21 mouse cellular contexts compared by ENCODE assay signal in genomic region chr17:37078990-37079389, GRCm38 (mm10). TPM values are rescaled to one million over a fixed set of nuclear protein-coding genes. Genes with fewer than 3 reads are reported as not detected.
DNase-seq lines count a peak whose midpoint lies in the region; ATAC-seq lines count a peak whose summit lies in the region.
"Had no signal": no experiment of that assay in that cellular context is flagged by ENCODE, and none has a peak within 500 bp of the region (broad histone marks: within the 10 kb centered on the region; RNA-seq: fewer than 3 reads in every experiment).

No protein-coding gene starts in this region.

- peaks cover 30% of the 10 kb centered on the region for H3K36me3 ChIP-seq in hindbrain, embryonic 10.5 days
- H3K36me3 ChIP-seq in hindbrain, embryonic 16.5 days (ENCODE audit: control insufficient read depth, insufficient read depth, low read length) = peaks cover 4% of the 10 kb centered on the region; the same call in 1 of the 2 replicates
- H3K36me3 ChIP-seq in hindbrain, embryonic 11.5 days (ENCODE audit: control insufficient read depth, insufficient read depth, low read length) = no peaks in the 10 kb centered on the region
- peaks cover 28% of the 10 kb centered on the region for H3K36me3 ChIP-seq in midbrain, embryonic 14.5 days (ENCODE audit: control insufficient read depth, insufficient read depth, low read length)
- H3K36me3 ChIP-seq: intestine, embryonic 15.5 days; stomach, embryonic 15.5 days had no signal

- 6% methylated on average over 2 of the region's 2 CpGs for WGBS in hindbrain, embryonic 10.5 days
- WGBS in hindbrain, embryonic 16.5 days = 6% methylated on average over 2 of the region's 2 CpGs
- 8% methylated on average over 2 of the region's 2 CpGs for WGBS in hindbrain, embryonic 11.5 days
- WGBS in midbrain, embryonic 14.5 days = 3% methylated on average over 2 of the region's 2 CpGs

- no peaks in the 10 kb centered on the region for H3K27me3 ChIP-seq in hindbrain, embryonic 10.5 days (ENCODE audit: insufficient read depth, poor library complexity, severe bottlenecking)
- no peaks in the 10 kb centered on the region for H3K27me3 ChIP-seq in hindbrain, embryonic 16.5 days (replicated peaks; ENCODE audit: control insufficient read depth, insufficient read depth, low read length)
- no peaks in the 10 kb centered on the region for H3K27me3 ChIP-seq in hindbrain, embryonic 11.5 days (ENCODE audit: control insufficient read depth, insufficient read depth, low read length)
- H3K27me3 ChIP-seq in midbrain, embryonic 14.5 days (ENCODE audit: control insufficient read depth, insufficient read depth, low read length) = no peaks in the 10 kb centered on the region
- H3K27me3 ChIP-seq: embryonic facial prominence, embryonic 12.5 days; heart, embryonic 12.5 days; intestine, embryonic 15.5 days; stomach, embryonic 15.5 days had no signal

- peak; percentile 41 for DNase-seq in hindbrain, embryonic 10.5 days (ENCODE audit: low spot score)
- DNase-seq in ZHBTc4 (ENCODE audit: low read depth, low spot score) = peak; percentile 96
- DNase-seq in hindbrain, embryonic 11.5 days (ENCODE audit: low spot score) = peak; percentile 44
- DNase-seq in midbrain, embryonic 14.5 days = peak; percentile 58
- DNase-seq in urinary bladder, postnatal 14 days (ENCODE audit: low spot score) = no peak
- no peak for DNase-seq in urinary bladder, postnatal 4 days (ENCODE audit: low spot score in 2 of 2)
- DNase-seq: adrenal gland, postnatal 14 days; B cell, adult 2 months; lung, adult 18-20 months; right cerebral cortex, postnatal 25 days; thymus, postnatal 36 days had no signal

- no peak overlapping the region for H3K4me2 ChIP-seq in hindbrain, embryonic 16.5 days (ENCODE audit: low read length)
- H3K4me2 ChIP-seq in hindbrain, embryonic 11.5 days (replicated peaks; ENCODE audit: low read depth, low read length) = 0 out of 2 replicates have a peak overlapping the region, but pooled peaks have one; percentile 12
- peak overlapping the region; percentile 27; the same call in 1 of the 2 replicates for H3K4me2 ChIP-seq in midbrain, embryonic 14.5 days (ENCODE audit: low read length)
- H3K4me2 ChIP-seq: embryonic facial prominence, embryonic 12.5 days; heart, embryonic 12.5 days; intestine, embryonic 15.5 days; stomach, embryonic 15.5 days had no signal

- H3K27ac ChIP-seq in hindbrain, embryonic 10.5 days = peak overlapping the region; percentile 53; the same call in 1 of the 2 replicates
- H3K27ac ChIP-seq in hindbrain, embryonic 16.5 days (ENCODE audit: low read depth, low read length) = no peak overlapping the region
- H3K27ac ChIP-seq in hindbrain, embryonic 11.5 days (ENCODE audit: low read depth, low read length) = no peak overlapping the region
- H3K27ac ChIP-seq in midbrain, embryonic 14.5 days (replicated peaks; ENCODE audit: low read depth, low read length) = peak overlapping the region; percentile 0; the same call in 1 of the 2 replicates
- H3K27ac ChIP-seq: embryonic facial prominence, embryonic 12.5 days; intestine, embryonic 15.5 days; stomach, embryonic 15.5 days had no signal

- no peaks in the 10 kb centered on the region for H3K9me3 ChIP-seq in hindbrain, embryonic 10.5 days
- no peaks in the 10 kb centered on the region for H3K9me3 ChIP-seq in hindbrain, embryonic 16.5 days (ENCODE audit: control insufficient read depth, low read length)
- no peaks in the 10 kb centered on the region for H3K9me3 ChIP-seq in hindbrain, embryonic 11.5 days (ENCODE audit: control insufficient read depth, low read length)
- no peaks in the 10 kb centered on the region for H3K9me3 ChIP-seq in midbrain, embryonic 14.5 days (ENCODE audit: control insufficient read depth, low read length)
- H3K9me3 ChIP-seq: embryonic facial prominence, embryonic 12.5 days; heart, embryonic 12.5 days; intestine, embryonic 15.5 days; stomach, embryonic 15.5 days had no signal

- H3K4me3 ChIP-seq in hindbrain, embryonic 10.5 days = peak overlapping the region; percentile 28; the same call in 1 of the 2 replicates
- H3K4me3 ChIP-seq in hindbrain, embryonic 16.5 days (ENCODE audit: low read length) = no peak overlapping the region
- H3K4me3 ChIP-seq in hindbrain, embryonic 11.5 days (ENCODE audit: low read depth, low read length) = no peak overlapping the region
- H3K4me3 ChIP-seq in midbrain, embryonic 14.5 days (replicated peaks; ENCODE audit: low read depth, low read length) = no peak overlapping the region
- H3K4me3 ChIP-seq: embryonic facial prominence, embryonic 12.5 days; heart, embryonic 12.5 days; intestine, embryonic 15.5 days; stomach, embryonic 15.5 days had no signal

- H3K4me1 ChIP-seq in hindbrain, embryonic 10.5 days (replicated peaks) = peaks cover 26% of the 10 kb centered on the region
- peaks cover 2% of the 10 kb centered on the region for H3K4me1 ChIP-seq in hindbrain, embryonic 16.5 days (ENCODE audit: control insufficient read depth, insufficient read depth, low read depth, low read length)
- no peaks in the 10 kb centered on the region for H3K4me1 ChIP-seq in hindbrain, embryonic 11.5 days (replicated peaks; ENCODE audit: control insufficient read depth, insufficient read depth, low read length)
- peaks cover 17% of the 10 kb centered on the region for H3K4me1 ChIP-seq in midbrain, embryonic 14.5 days (ENCODE audit: control insufficient read depth, insufficient read depth, low read length)
- H3K4me1 ChIP-seq: intestine, embryonic 15.5 days; stomach, embryonic 15.5 days had no signal

- ATAC-seq in hindbrain, embryonic 16.5 days = no peak
- peak; percentile 70 for ATAC-seq in hindbrain, embryonic 11.5 days (ENCODE audit: low FRiP score)
- ATAC-seq in midbrain, embryonic 14.5 days (ENCODE audit: low FRiP score, low TSS enrichment) = peak; percentile 56; the same call in 1 of the 2 replicates
- no peak for ATAC-seq in granulocyte monocyte progenitor cell, adult 5-6 weeks (replicated peaks; ENCODE audit: poor library complexity, severe bottlenecking)
- ATAC-seq: intestine, embryonic 15.5 days had no signal

- H3K9ac ChIP-seq in hindbrain, embryonic 16.5 days (ENCODE audit: low read depth, low read length) = no peak overlapping the region
- H3K9ac ChIP-seq in hindbrain, embryonic 11.5 days (ENCODE audit: low read depth, low read length) = no peak overlapping the region
- H3K9ac ChIP-seq in midbrain, embryonic 14.5 days (replicated peaks; ENCODE audit: low read length) = no peak overlapping the region
- H3K9ac ChIP-seq: embryonic facial prominence, embryonic 12.5 days; heart, embryonic 12.5 days; intestine, embryonic 15.5 days; stomach, embryonic 15.5 days had no signal

RNA-seq across cellular contexts. Expression of gene Olfr90, which starts 9.3 kb away (rescaled TPM):
- polyA plus RNA-seq in hindbrain, embryonic 10.5 days (2016; fragmentation: Nextera tagmentation; extraction: Ambion mirVana) = 0.08 TPM in 1 of 2 replicates, not detected in the other
- 0.09 TPM in 1 of 2 replicates, not detected in the other for polyA plus RNA-seq in hindbrain, embryonic 16.5 days (2015; fragmentation: Nextera tagmentation; extraction: Ambion mirVana)
- polyA plus RNA-seq in hindbrain, embryonic 11.5 days (2014; fragmentation: Nextera tagmentation; extraction: Ambion mirVana) = 0.06 TPM in 1 of 2 replicates, not detected in the other
- not detected in 2 replicates for polyA plus RNA-seq in midbrain, embryonic 14.5 days (2014; fragmentation: Nextera tagmentation; extraction: Ambion mirVana)
- total RNA-seq in granulocyte monocyte progenitor cell, adult 5-6 weeks (2014; fragmentation: Nextera tagmentation) = not detected in 2 replicates
- not detected in 2 replicates for total RNA-seq in granulocyte monocyte progenitor cell, adult 5-6 weeks (2017)
- total RNA-seq: adrenal gland, postnatal 14 days; layer of hippocampus, adult 18-20 months; megakaryocyte, adult 5-6 weeks had no signal
- polyA plus RNA-seq: embryonic facial prominence, embryonic 12.5 days; frontal cortex, adult 2 months; heart, embryonic 12.5 days; intestine, embryonic 15.5 days; limb, embryonic 11.5 days; stomach, embryonic 15.5 days had no signal

RNA-seq across cellular contexts. Expression of gene Olfr91, which starts 19.1 kb away (rescaled TPM):
- polyA plus RNA-seq in hindbrain, embryonic 10.5 days (2016; fragmentation: Nextera tagmentation; extraction: Ambion mirVana) = not detected in 2 replicates
- polyA plus RNA-seq in hindbrain, embryonic 16.5 days (2015; fragmentation: Nextera tagmentation; extraction: Ambion mirVana) = not detected in 2 replicates
- polyA plus RNA-seq in hindbrain, embryonic 11.5 days (2014; fragmentation: Nextera tagmentation; extraction: Ambion mirVana) = 0.08 TPM in 1 of 2 replicates, not detected in the other
- polyA plus RNA-seq in midbrain, embryonic 14.5 days (2014; fragmentation: Nextera tagmentation; extraction: Ambion mirVana) = not detected in 2 replicates
- total RNA-seq in granulocyte monocyte progenitor cell, adult 5-6 weeks (2014; fragmentation: Nextera tagmentation) = not detected in 2 replicates
- not detected in 2 replicates for total RNA-seq in granulocyte monocyte progenitor cell, adult 5-6 weeks (2017)
- total RNA-seq: adrenal gland, postnatal 14 days; layer of hippocampus, adult 18-20 months; megakaryocyte, adult 5-6 weeks had no signal
- polyA plus RNA-seq: embryonic facial prominence, embryonic 12.5 days; frontal cortex, adult 2 months; heart, embryonic 12.5 days; intestine, embryonic 15.5 days; limb, embryonic 11.5 days; stomach, embryonic 15.5 days had no signal

RNA-seq across cellular contexts. Expression of gene Gabbr1, which starts 33.2 kb away (rescaled TPM):
- polyA plus RNA-seq in hindbrain, embryonic 10.5 days (2016; fragmentation: Nextera tagmentation; extraction: Ambion mirVana) = 10.8 and 17.0 TPM in 2 replicates
- polyA plus RNA-seq in hindbrain, embryonic 16.5 days (2015; fragmentation: Nextera tagmentation; extraction: Ambion mirVana) = 82.9 and 85.5 TPM in 2 replicates
- polyA plus RNA-seq in hindbrain, embryonic 11.5 days (2014; fragmentation: Nextera tagmentation; extraction: Ambion mirVana) = 16.8 and 24.8 TPM in 2 replicates
- polyA plus RNA-seq in midbrain, embryonic 14.5 days (2014; fragmentation: Nextera tagmentation; extraction: Ambion mirVana) = 103 and 123 TPM in 2 replicates
- 1.3 and 2.0 TPM in 2 replicates for total RNA-seq in granulocyte monocyte progenitor cell, adult 5-6 weeks (2014; fragmentation: Nextera tagmentation)
- total RNA-seq in granulocyte monocyte progenitor cell, adult 5-6 weeks (2017) = 0.57 and 1.7 TPM in 2 replicates

RNA-seq across cellular contexts. Expression of gene Olfr92, which starts 40.9 kb away (rescaled TPM):
- not detected in 2 replicates for polyA plus RNA-seq in hindbrain, embryonic 10.5 days (2016; fragmentation: Nextera tagmentation; extraction: Ambion mirVana)
- not detected in 2 replicates for polyA plus RNA-seq in hindbrain, embryonic 16.5 days (2015; fragmentation: Nextera tagmentation; extraction: Ambion mirVana)
- polyA plus RNA-seq in hindbrain, embryonic 11.5 days (2014; fragmentation: Nextera tagmentation; extraction: Ambion mirVana) = not detected in 2 replicates
- polyA plus RNA-seq in midbrain, embryonic 14.5 days (2014; fragmentation: Nextera tagmentation; extraction: Ambion mirVana) = not detected in 2 replicates
- not detected in 2 replicates for total RNA-seq in granulocyte monocyte progenitor cell, adult 5-6 weeks (2014; fragmentation: Nextera tagmentation)
- total RNA-seq in granulocyte monocyte progenitor cell, adult 5-6 weeks (2017) = not detected in 2 replicates
- total RNA-seq: adrenal gland, postnatal 14 days; layer of hippocampus, adult 18-20 months; megakaryocyte, adult 5-6 weeks had no signal
- polyA plus RNA-seq: embryonic facial prominence, embryonic 12.5 days; frontal cortex, adult 2 months; heart, embryonic 12.5 days; intestine, embryonic 15.5 days; limb, embryonic 11.5 days; stomach, embryonic 15.5 days had no signal

RNA-seq across cellular contexts. Expression of gene Mog, which starts 55.8 kb away (rescaled TPM):
- polyA plus RNA-seq in hindbrain, embryonic 10.5 days (2016; fragmentation: Nextera tagmentation; extraction: Ambion mirVana) = 0.19 and 0.34 TPM in 2 replicates
- 1.6 and 1.9 TPM in 2 replicates for polyA plus RNA-seq in hindbrain, embryonic 16.5 days (2015; fragmentation: Nextera tagmentation; extraction: Ambion mirVana)
- 0.39 and 0.61 TPM in 2 replicates for polyA plus RNA-seq in hindbrain, embryonic 11.5 days (2014; fragmentation: Nextera tagmentation; extraction: Ambion mirVana)
- polyA plus RNA-seq in midbrain, embryonic 14.5 days (2014; fragmentation: Nextera tagmentation; extraction: Ambion mirVana) = 1.9 and 2.2 TPM in 2 replicates
- total RNA-seq in granulocyte monocyte progenitor cell, adult 5-6 weeks (2014; fragmentation: Nextera tagmentation) = not detected in 2 replicates
- total RNA-seq in granulocyte monocyte progenitor cell, adult 5-6 weeks (2017) = not detected in 2 replicates
- total RNA-seq: adrenal gland, postnatal 14 days; megakaryocyte, adult 5-6 weeks had no signal
- polyA plus RNA-seq: heart, embryonic 12.5 days had no signal

Comparison
In these comparisons a context has a peak if more than half of its experiments do, and no peak if none do; other contexts are left out.
1. H3K27ac ChIP-seq: peak in hindbrain, embryonic 10.5 days (single experiment) and midbrain, embryonic 14.5 days (single experiment); none in hindbrain, embryonic 16.5 days (single experiment) and hindbrain, embryonic 11.5 days (single experiment).
2. ATAC-seq: peak in hindbrain, embryonic 11.5 days (single experiment) and midbrain, embryonic 14.5 days (single experiment); none in hindbrain, embryonic 16.5 days (single experiment) and granulocyte monocyte progenitor cell, adult 5-6 weeks (single experiment).
3. DNase-seq: peak in hindbrain, embryonic 10.5 days (single experiment), ZHBTc4 (single experiment), hindbrain, embryonic 11.5 days (single experiment) and midbrain, embryonic 14.5 days (single experiment); none in urinary bladder, postnatal 14 days (single experiment) and urinary bladder, postnatal 4 days (0 of 2).